Mouse (Mus musculus): ENCODE results near the gene 2010111I01Rik.
"Not testable (repeated sequence)": the region's sequence is repeated elsewhere in the genome, so short reads cannot be mapped to it uniquely, and the experiment has no call there.

2010111I01Rik gene

DNA sequence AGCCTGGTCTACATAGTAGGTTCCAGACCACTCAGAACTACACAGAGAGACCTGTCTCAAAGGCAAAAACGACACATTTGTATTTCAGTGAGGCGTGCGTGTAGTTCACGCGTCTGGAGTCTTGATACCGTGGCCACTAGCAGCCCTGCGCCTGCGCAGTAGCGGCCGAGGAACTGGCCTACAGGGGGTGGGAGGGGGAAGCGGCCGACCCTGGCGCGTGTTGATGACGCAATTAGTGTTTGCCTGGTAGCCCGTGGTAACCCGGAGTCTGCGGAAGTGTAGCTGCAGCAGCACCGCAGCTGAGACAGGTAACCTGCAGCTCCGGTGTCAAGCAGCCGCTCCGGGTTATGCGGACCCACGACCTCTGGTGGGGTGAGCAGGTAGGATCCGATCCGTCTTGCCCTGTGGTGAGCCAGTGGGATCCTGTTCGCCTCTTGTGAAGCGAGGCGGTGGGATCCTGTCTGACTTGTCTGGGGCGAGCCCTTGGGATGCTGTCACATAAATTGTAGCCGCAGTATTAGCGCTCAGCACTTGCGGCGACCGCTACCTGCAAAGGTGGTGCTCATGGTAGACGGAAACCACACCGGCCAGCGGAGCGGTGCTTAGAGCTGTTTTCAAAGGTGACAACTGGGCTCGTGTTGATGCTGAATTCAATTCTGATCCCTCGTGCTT lies at the start of gene 2010111I01Rik:
Gene 2010111I01Rik (plus strand): TSS at position 254 of the 672 bp plus-strand sequence.
- DNase-seq (ENCODE audit: low spot score in 2 of 2), result peak; percentile 98 to 99

DNA sequence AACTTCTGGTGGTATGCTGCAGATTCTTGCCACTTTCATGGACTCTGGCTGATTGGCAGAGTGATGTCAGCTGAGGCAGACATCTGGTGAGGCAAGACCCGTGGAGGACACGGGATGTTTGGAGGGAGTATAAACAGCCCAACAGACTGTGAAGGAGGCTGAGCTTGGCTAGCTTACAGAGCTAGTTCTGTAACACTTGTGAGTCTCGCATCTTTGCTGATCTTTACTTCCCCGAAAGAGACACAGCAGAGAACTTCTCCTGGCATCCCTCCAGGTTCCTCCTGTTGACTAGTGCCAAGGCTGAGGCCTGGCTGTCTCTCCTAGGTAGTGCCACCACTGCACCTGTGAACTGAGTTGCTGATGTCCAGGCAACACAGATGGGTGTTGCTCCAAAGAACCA lies 48.0 kb upstream of the 2010111I01Rik start:
- peak; percentile 38 to 44 for DNase-seq (ENCODE audit: low spot score in 2 of 2)

DNA sequence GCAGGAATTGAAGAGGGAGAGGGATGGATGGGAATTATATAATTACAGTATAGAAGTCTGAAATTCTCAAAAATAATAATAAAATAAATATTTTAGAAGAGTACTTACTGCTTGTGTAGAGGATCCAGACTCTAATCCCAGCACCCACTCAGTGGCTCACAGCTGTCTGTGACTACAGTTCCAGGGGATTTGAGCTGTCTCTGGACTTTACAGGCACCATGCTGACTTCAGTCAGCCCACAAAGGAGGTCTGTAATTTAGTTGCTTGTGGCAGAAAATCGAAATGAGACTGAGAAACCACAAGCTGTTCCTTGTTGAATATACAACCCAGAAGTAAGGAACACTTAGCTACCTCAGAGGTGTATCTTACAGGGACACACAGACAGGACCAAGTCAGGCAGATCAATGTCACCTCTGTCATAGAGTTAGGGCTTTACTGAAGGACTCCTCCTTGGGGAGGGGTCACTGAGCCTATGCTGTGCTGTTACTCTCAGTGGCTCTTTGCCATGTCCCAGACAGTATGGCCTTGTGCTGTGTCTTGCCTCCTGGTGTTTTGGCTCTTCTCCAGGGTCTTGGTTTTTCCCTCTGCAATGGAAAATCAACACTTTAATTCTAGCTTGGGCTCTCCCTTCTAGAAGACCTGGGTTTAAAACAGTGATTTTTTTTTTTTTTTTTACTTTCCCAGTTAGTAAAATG lies 47.1 kb upstream of the 2010111I01Rik start:
- DNase-seq (ENCODE audit: low spot score in 2 of 2), result peak; percentile 38 to 50

DNA sequence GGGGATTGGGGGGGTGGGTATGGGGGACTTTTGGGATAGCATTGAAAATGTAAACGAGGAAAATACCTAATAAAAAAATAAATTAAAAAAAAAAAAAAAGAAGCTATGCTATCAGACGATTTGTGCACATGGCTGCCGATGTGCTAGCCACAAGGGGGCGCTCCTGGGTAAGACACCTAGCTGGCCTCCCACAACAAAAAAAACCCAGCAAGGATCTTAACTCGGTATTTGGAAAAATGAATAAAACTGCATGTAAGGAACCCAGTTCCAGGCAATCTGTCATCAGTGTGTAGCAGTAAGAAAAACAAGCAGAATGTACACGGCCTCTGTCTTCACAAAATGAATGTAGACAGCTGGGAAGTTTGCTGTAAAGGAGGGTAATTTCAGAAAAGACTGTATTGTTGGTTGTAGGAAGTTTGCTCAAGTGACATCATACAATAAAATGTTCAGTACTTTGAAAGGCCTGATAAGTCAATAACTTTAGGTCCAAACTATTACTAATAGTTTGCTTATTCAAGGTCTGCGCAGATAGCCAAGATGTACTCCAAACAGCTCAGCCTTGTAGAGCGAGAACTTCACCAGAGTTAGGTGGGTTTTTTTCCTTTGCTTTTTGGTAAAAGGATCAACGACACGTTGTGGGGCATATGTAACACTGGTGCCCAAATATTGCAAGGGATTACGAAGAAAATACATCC lies 44.9 kb upstream of the 2010111I01Rik start:
- DNase-seq (ENCODE audit: low spot score in 2 of 2), result peak; percentile 87 to 91

DNA sequence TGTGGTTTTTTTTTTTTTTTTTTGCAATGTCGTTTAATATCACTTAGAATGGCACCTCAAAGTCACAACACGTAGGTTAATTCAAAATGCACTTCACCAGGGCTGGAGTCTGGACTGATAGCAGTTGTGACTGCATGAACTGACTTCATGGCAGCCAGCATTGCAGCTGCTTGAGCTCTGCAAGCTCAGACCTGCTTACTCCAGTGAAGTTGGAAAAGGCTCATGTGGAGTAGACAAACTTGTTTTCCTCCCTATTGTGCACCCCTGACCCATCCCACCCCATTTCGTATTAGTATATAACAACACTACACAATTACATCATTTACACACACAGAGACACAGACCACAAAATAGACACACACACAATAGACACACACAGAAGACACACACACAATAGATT lies 42.0 kb upstream of the 2010111I01Rik start:
- no peak for DNase-seq (ENCODE audit: low spot score in 2 of 2)

DNA sequence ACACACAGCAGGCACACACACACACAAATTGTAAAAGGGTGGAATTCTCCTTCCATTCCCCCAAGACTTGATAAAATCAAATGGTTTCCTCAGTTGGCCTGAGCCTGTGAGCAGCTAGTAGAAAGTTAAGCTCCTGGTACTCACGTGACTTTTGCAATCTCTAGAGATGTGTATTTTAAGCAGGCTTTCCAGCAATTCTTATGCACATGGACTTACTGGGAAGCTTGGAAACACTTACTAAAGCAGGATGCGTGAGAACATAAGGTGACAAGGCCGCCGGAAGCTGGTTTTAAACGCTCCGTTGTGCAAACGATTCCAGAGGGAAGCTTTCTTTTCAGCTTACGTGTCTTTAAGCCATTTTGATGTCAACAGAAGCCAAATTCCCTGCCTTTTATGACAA lies 41.5 kb upstream of the 2010111I01Rik start:
- no peak for DNase-seq (ENCODE audit: low spot score in 2 of 2)

DNA sequence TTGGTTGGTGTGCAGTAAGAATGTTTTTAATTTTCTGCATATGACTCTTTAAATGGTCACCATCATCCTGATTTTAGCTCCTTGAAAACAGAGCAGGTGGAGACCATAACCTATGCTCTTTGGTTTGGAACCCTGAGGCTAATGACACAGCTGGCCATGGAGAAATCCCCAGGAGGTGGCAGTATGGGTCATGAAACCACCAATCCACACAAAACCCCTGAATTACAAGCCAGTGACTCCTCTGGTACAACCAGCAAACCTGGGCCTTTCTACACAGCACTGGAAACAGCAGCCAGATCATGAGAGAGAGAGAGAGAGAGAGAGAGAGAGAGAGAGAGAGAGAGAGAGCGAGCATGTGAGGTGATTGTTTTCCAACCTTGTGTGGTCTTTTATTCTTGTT lies 38.2 kb upstream of the 2010111I01Rik start:
- DNase-seq (ENCODE audit: low spot score in 2 of 2), result peak in 1 of 2 experiments; percentile 60

DNA sequence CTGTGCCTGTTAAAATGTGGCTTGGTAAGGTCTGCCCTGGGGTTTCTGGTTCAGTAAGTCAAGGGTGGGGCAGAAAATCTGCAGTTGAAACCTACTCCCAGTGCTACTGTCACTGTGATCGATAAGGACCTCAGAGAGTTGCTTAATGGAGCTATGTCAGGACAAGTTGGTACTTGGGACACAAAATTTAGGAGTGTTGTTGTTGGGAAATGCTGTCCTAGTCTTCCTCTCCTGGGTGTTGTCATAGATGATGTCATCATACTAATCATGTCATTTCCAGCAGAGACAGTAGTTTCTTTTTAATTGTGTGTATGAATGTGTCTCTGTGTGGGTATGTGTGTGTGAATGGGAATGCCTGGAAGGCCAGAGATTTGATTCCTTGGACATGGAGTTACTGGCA lies 37.2 kb upstream of the 2010111I01Rik start:
- DNase-seq (ENCODE audit: low spot score in 2 of 2), result no peak

DNA sequence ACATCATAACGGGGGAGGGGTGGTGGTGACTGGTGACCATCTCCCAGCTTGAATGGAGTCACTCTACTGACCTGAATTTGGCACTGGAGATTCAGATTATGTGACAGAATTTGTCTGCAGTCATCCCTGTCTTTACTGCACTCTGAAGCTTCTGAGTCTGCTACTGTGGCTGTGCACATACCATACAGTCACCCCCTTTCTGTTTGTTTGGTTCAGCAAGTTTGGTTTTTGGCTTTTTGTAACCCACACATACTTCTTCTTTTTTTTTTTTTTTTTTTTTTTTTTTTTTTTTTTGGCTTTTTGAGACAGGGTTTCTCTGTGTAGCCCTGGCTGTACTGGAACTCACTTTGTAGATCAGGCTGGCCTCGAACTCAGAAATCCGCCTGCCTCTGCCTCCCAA lies 35.5 kb upstream of the 2010111I01Rik start:
- DNase-seq (ENCODE audit: low spot score in 2 of 2), result not testable (repeated sequence)

DNA sequence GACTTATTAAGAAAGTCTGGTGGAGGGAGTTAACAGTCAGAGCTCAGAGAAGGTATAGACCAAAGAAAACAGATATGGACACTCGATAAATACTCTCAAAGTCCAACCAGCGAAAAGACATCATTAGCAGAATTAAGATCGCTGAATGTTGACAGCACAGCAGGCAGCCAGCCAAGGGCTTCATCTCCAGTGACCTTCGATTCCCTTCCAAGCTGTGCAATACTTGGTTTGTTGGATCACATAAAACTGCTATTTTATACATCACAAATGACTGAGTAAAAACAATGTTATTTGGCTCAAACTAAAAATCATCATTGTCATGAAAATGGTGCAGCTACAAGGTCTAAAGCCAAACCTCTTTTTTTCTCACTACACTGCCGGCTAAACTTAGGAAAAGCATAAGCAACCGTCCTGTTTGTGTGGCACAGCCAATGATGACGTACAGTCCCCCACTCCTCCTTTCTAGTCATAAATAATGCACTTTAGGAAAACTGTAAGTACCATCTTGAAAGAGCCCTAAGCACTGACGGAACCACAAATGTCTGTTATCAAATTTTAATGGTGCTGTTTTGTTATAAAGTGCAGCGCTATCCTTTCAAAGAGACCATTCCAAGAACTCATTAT lies 34.8 kb upstream of the 2010111I01Rik start:
- no peak for DNase-seq (ENCODE audit: low spot score in 2 of 2)

DNA sequence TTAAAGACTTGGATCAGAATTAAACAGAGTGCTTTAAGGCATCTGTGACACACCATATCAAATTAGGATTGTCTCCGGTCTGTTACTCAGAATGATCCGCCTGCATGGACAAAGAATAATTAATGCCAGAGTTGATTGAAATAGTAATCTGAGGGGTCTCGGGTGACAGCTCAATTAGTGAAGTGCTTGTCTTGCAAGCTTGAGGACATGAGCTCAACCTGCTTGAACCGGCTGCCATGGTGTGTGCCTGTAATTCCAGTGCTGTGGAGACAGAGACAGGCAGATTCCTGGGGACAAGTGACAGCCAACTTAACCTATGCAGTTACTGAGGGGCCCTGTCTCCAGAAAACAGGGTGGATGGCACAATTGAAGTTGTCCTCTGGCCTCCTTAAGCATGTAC lies 32.2 kb upstream of the 2010111I01Rik start:
- no peak for DNase-seq (ENCODE audit: low spot score in 2 of 2)

DNA sequence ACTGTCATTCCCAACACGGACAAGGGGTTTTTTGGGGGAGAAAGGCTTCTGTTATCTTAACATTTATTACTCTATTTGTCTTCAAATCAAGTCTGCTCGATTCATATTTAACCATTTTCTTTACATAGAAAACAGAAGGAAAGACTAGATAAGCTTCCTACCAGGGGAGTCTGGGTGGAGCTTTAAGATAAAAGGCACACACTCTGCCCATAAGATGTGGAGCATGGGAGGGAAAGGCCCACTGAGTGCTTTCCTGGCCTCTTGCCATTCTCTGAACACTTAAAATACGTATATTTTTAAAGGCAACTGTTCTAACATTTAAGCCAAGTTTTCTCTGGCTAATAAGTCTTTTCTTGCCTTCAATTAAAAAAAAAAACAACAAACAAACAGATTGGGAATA lies 25.3 kb upstream of the 2010111I01Rik start:
- no peak for DNase-seq (ENCODE audit: low spot score in 2 of 2)

DNA sequence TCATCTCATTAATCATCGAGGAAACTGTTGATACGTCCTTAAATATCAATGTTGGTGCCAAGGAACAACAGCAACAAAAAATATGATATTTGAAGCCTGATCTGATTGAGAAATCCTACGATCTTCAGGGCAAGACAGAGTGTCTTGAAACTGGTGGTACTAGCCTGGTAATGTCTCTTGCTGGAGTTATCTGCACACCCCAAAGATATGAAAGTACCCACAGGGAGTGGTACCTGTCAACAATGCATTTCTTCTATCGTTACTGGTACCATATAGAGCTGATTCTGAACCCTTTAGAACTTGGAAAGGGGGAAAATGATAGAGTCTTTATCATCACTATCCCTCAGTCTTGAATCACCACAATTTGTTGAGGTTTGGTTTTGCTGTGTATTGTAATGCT lies 24.9 kb upstream of the 2010111I01Rik start:
- DNase-seq (ENCODE audit: low spot score in 2 of 2), result no peak

DNA sequence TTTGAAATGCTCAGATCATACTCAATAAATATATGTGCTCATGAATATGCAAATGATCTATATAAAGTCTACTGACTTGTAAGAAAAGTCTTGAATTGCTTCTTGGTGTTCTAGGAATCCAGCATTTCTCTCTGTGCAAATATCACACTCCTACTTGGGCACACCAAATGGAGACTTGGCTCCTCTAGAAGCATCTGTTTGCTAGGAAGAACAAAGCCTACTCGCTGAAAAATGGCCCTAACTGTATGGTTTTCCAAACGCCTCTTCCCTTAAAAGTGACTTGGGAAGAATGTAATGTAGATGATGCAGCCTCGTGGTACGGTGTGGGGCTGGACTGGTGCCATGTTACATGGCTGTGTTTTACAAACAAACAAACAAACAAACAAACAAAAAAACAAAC lies 24.0 kb upstream of the 2010111I01Rik start:
- peak; percentile 32 to 64 for DNase-seq (ENCODE audit: low spot score in 2 of 2)

DNA sequence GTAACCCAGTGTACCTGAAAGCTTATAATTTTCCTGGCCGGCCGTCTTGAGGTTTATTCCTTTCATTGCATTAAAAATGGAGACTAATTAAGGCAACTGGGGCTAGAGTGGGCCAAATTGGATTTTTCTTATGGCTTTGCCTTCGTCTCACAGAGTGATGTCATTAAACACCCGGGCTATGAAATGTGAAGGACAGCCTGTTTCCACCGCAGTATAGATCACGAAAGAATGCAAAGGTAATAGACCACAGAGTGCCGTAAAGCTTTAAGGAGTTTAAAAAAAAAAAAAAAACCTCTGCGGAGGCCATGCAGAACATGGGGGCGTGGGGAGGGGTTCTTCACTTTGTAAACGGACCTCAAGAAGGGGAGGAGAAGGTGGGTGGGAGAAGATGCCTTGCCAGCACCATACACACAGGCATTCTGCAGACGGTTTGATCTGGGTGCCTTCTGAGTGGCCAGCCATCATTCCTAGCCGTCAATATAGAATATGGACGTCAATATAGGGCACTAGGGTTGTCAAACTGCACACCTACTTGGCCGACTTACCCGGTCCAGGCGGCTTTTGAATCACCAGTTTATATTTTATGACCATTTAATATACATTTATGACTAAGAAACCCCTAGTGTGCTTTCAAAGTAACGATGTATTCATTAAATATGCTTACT lies 23.2 kb upstream of the 2010111I01Rik start:
- no peak for DNase-seq (ENCODE audit: low spot score in 2 of 2)

DNA sequence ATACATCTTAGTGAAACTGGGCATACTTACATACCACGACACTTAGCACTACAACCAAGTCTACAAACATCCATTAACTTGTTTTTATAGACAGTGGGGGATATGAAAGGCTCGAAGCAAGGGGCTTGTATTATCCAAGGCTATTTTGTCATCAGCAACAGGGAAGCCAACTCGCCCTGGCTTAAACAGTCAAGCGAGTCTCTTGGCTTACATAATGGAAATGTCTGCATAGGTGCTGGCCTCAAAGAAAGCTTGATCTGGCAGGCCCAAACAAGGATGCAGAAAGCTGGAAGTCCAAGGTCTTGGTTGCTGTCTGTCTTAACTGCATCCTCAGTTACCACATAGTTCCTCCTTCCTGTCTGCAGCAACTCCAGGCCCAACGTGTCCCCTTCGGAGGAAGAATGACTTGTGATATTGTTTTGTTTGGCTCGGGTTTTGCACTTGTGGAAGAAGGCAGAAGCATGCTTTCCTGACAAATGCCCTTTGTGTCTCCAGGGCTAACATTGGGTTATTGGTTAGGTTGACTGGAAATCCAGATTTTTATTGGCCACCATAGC lies 21.3 kb upstream of the 2010111I01Rik start:
- no peak for DNase-seq (ENCODE audit: low spot score in 2 of 2)

DNA sequence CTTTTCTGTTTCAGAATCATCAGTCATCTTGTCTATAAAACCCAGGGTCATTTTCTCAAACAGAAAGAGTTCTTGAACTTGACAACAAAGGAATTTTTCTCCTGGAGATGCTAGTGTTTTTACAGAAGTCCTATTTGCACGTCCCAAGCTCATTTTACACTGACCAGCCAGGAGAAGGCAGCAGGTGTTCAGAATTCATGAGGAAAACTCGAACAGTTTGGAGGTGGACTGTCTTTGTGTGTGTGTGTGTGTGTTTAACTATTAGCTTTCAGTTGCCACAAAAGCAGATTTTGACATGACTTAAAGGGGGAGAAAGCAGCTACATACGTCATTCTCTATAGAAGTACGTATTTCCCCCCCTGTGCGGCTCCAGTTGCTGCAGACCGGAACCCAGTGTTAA lies 20.6 kb upstream of the 2010111I01Rik start:
- no peak for DNase-seq (ENCODE audit: low spot score in 2 of 2)

DNA sequence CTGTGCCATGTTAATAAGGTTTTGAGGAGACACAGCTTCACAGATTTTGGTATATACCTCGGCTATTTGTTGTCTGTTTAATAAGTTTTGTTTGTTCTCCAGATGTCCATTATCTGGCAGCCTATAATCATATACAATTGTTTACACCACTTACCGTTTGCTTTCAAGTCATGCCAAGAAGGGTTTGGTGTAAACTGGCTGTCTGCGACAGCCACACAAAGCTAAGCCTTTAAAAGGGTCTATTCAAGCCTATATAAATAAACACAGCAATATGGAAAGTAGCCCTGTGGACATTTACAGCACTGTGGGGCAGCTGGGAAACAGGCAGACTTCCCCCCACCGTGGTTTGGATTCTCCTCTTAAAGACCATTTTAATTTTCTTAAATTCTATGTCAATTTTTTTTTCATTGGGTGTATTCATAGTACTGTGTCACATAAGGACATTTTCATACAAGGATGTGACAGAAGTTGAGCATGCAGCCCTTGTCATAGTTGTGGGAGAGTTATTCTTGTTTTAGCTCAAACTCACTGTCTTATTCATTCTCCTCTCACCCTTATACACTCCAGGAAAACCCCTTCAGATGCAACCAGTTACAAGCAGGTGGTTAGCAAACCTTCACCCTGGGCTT lies 15.0 kb upstream of the 2010111I01Rik start:
- DNase-seq (ENCODE audit: low spot score in 2 of 2), result peak in 1 of 2 experiments; percentile 56

DNA sequence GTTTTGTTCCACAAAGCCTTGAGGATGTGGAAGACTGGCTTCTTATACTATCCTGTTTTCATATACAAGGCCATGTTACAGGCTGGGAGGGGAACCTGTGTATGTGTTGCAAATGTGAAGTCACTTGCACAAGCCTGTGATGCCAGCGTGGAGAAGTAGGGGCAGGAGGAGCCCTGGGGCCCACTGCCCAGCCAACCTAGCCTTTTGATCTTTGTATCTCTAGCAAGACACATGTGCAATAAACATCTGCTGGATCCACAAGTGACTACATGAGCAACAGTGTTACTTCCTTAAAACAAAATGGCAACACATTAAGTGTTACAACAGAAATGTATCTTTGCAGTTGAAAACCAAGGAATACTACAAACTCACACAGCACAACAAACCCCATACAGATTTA lies 13.1 kb upstream of the 2010111I01Rik start:
- no peak for DNase-seq (ENCODE audit: low spot score in 2 of 2)

DNA sequence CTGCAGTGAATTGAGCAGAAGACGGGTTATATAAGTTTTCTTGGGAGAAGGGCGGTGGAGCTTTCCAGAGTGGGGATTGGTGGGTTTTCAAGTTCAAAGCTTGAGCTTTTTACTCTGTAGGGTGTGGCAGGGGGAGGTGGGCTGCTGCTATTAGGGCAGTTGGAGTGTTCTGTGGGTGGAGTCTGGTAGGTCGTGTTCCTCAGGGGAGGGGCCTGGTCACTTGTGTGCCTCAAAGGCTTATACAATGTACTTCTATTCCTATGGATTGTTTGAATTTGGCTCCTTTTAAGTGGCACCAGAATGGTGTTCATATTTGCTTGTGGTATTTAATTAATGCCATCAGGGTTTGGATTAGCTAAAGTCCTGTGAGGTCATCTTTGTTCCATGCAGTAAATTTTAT lies 12.6 kb upstream of the 2010111I01Rik start:
- no peak for DNase-seq (ENCODE audit: low spot score in 2 of 2)

DNA sequence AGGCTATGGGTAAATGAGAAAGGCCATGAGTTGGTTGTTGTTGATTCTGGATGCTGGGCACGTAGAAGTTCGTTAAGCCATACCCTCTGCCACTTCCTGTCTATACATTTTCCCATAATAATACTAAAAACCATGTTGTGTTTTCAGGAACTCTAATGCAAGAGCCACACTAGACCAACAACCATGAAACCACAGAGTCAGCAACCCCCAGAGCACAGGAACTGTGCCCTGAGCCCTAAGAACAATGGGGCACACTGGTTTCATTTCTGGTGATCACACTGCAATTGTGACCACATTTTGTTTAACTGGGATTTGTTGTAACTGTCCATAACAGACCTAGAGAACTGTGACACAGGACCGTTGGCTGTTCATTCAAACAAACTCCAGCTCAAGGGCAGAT lies 12.1 kb upstream of the 2010111I01Rik start:
- DNase-seq (ENCODE audit: low spot score in 2 of 2), result no peak

All from right cerebral cortex, postnatal 10 days (tissue).